Mouse (Mus musculus): ENCODE results near the gene Snx9.

GRCm38 (mm10) chr17:5827836-5828582, 13.1 kb upstream of the Snx9 start:
- TF ChIP-seq CTCF (IDR thresholded peaks at IDR 0.05; ENCODE audit: low read depth) (no peak), EP300 (IDR thresholded peaks at IDR 0.05; ENCODE audit: low read depth) (no peak)

Measured in liver, embryonic 14.5 days (tissue).